Mouse (Mus musculus): ENCODE results near the gene Tmem51.

- TF ChIP-seq CTCF (IDR thresholded peaks at IDR 0.05; ENCODE audit: borderline replicate concordance, control insufficient read depth, extremely low read depth, insufficient read depth, low read length, poor library complexity) = no peak
- TF ChIP-seq POLR2A (IDR thresholded peaks at IDR 0.05; ENCODE audit: control insufficient read depth, extremely low read depth, insufficient read depth, low read length, poor library complexity) = no peak
Observed at GRCm38 (mm10) chr4:142039662-142040353, 44.3 kb downstream of the Tmem51 start.

All from thymus, adult 2 months (tissue).